Mouse (Mus musculus): ENCODE results near the gene Stoml3.
A peak's percentile ranks its signal among the peaks of the same experiment; 100 is the strongest.

The Stoml3 gene

DNA sequence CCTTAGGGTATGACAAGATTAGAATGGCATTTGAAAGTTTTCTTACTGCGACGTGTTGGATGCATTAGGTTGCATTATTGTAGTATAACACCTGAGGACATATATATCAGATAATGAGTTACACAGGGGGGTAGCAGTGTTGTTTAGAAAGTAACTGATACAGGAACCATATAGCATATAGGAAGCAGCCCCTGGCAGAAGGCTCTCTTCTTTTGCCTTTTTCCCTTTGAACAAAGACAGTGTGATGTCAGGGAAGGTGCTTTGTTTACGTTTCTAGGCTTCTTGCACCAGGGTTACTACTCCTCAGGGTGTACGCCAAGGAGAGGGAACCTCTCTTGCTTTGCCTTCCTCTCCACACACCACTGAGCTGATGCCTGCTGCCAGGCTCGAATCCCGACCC, at the start of gene Stoml3:
Gene Stoml3, plus strand, starts transcription at position 301 of the 400 bp plus-strand sequence.
- no peak for ATAC-seq (ENCODE audit: insufficient number of reproducible peaks, low FRiP score, low TSS enrichment)

DNA sequence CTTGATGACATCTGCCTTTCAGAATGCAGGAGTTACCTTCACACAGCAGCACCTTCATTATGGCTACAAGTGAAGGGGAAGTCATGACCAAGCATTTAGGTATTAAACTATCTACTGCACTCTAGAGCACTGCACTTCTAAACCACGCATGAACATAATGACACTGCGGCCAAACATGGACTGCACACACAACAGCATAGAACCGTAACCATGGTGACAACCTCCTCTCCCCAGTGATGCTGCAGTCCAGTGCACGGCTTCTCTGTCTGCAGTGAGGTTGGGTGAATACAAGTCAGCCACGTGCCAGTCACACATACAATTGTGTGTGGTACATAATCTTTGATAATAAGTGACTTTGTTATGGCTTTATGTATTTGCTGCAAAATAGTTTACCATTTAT, 42.9 kb upstream of the Stoml3 start:
- ATAC-seq (ENCODE audit: insufficient number of reproducible peaks, low FRiP score, low TSS enrichment), result no peak

DNA sequence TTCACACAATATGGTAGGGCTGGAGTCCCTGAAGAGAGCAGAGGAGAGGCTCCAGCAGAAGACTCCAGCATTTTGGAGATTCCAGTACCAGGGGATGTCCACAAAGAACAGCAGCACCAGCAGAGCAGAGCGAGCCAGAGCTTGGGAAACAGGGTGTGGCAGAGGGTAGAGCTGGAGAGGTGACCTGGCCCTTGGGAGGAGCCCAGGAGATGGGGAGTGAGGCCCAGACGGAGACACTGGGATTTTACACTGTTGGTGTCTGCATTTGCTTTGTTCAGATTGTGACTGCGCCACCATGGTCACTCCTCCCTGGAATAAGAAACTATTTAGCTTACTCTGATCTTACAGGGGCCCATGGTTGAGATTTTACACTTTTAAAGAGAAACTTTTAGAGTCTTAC, 41.7 kb upstream of the Stoml3 start:
- no peak for ATAC-seq (ENCODE audit: insufficient number of reproducible peaks, low FRiP score, low TSS enrichment)

DNA sequence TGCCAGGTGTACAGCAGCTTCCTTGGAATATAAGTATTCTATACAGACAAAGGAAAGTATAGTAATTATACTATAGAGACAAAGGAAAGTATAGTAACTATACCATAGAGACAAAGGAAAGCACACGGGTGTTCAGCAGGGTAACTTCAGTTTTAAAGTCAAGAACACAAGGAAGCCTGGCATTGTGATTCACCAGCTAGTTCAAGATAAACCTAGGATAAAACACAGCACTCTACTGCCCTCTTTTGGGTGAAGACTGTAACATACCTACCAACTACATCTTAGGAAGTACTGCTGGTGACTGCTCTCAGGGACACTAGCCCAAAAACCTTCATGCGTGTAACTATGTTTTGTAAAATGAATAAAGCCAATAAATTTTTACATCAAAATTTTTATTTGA, 40.2 kb upstream of the Stoml3 start:
- ATAC-seq (ENCODE audit: insufficient number of reproducible peaks, low FRiP score, low TSS enrichment), result peak; percentile 65

DNA sequence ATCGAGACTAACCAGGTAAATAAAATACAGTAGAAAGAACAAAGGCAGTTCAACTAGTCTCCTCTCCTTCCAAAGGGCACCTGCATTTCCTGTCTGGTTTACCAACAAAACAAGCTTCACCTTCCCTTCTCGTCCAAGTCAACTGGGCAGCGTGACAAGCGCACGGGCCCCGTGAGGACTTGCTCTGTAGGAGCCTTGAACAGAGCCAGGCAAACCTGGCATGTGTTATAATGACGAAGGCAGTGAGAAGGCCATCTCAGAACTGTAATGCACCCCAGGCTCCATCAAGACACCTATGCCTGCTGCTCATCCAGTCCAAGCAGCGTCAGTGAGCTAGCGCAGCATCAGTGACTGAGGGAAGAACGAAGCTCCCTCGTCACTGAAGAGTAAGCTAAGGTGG, 37.8 kb upstream of the Stoml3 start:
- peak; percentile 51; the same call in 1 of the 2 replicates for ATAC-seq (ENCODE audit: insufficient number of reproducible peaks, low FRiP score, low TSS enrichment)

DNA sequence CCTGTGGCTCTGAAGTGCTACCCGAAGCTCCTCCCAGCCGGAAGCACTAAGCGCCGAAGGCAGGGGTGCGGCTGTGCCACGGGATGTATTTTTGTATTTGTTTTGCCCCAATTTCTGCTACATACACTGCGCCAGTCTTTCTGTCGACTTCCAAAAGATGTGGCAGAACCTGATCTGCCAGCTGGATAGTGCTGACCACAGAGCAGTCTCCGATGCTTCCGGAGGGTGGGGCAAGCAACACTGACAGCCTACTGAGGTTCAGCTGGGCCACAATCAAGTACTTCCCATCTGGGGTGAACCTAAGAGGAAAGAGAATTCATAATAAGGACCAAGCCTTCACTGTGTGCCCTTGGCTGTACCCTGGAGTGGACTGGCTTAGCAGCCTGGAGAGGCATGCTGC, 36.1 kb upstream of the Stoml3 start:
- ATAC-seq (ENCODE audit: insufficient number of reproducible peaks, low FRiP score, low TSS enrichment), result no peak

DNA sequence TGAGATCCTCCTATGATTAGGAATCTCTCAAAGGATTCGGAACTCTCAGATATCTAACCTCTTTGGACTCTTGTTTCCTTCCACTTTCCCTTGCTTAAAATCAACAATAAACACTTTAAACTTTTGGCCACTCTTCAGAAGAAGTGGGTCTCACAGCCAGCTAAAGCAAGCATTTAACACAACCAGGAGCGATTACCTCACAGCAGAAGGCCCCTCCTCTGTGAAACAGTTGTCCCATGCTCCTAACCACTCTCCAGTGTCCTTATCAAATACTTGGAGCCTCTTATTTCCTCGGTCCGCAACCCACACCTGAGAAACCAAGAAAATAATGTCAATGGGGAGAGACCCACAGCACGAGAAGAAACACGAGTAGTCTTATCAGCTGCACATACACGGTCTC, 35.1 kb upstream of the Stoml3 start:
- no peak for ATAC-seq (ENCODE audit: insufficient number of reproducible peaks, low FRiP score, low TSS enrichment)

DNA sequence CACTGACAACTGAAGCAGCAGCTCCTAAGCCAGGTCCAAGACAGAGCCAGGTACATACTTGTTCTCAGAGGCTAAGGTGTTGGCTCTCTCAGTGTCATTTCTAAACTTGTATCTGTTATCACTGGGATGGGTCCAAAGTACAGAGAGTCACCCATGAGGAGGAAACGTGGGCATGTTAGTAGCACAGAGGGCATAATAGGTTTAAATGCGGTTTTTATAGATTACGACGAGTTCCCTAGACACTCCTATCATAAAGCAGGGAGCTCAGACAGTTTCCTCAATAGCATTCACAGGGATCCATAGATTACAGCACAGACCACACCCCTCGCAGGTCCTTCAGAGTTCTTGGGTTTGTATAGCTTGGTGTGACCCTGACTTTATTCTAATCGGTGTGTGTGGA, 34.4 kb upstream of the Stoml3 start:
- no peak for ATAC-seq (ENCODE audit: insufficient number of reproducible peaks, low FRiP score, low TSS enrichment)

DNA sequence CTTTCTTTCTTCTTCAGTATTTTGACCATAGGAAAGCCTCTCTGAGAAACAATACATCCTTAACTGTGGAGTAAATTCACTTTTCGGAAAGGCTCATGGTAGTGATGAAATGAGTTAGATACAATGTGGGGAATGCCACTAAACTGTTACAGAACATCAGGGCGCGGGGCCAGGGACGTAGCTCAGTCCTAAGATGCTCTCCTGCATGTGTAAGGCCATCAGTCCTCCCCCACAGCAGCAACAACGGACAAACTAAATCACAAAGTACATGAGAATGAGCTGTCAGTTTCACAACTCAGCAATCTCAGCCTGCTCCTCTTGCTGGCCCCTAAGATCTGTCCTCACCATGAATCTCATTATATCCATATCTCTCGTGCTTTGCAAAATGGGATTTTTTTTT, 33.9 kb upstream of the Stoml3 start:
- ATAC-seq (ENCODE audit: insufficient number of reproducible peaks, low FRiP score, low TSS enrichment), result no peak

DNA sequence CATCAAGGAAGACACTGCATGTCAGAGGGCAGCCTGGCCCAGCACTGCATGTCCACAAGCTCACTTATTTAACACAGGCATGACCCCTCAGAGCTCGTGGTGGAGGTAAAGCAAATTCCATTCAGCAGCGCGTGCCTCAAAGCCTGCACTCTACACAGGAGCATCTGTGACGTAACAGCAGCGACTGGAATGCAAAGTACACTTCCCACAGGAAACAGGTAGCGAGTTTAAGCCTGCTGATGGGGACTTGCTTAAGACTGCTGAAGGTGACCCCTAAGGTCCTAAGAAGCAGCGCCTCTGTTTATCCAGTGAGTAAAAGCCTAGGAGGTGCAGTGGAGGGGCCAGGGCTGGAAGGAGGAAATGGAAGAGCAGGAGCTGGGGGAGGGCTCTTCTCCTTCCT, 33.5 kb upstream of the Stoml3 start:
- ATAC-seq (ENCODE audit: insufficient number of reproducible peaks, low FRiP score, low TSS enrichment), result no peak

DNA sequence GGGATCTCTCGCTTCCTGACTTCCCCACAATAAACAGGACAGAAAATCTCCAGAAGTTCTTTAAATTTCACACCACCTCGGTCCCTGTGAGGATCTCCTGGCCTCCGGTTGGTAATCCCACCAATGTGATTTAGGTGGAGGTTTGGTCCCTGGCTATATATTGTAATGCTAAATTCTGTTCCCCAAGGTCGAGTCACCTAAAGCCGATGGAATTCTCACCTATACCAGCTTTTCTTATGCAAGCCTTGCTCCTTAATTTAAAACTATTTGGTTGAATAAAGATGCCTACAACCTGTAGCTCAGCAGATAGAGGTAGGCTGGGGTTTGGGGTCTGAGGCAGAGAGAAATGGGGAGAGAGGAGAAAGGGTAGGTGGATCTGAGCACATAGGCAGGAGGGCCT, 30.7 kb upstream of the Stoml3 start:
- no peak for ATAC-seq (ENCODE audit: insufficient number of reproducible peaks, low FRiP score, low TSS enrichment)

DNA sequence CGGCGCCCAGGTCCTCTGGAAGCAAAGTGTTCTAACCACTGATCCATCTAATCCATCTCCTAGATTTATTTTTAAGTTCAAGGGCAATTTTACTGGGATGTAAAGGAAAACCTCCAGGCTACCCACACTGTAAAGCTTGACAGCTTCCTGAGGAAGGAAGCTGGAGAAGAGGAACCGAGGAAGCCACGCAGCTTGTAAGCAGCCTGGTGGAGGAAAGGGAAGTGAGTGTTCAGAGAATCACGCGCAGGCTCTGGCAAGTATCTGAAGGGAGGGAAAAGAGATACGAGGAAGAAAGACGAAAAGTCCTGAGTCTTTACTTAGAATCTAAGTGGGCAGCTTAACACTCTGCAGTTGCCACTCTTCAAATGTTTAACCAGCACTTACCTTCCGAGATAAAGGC, 28.3 kb upstream of the Stoml3 start:
- ATAC-seq (ENCODE audit: insufficient number of reproducible peaks, low FRiP score, low TSS enrichment), result no peak

DNA sequence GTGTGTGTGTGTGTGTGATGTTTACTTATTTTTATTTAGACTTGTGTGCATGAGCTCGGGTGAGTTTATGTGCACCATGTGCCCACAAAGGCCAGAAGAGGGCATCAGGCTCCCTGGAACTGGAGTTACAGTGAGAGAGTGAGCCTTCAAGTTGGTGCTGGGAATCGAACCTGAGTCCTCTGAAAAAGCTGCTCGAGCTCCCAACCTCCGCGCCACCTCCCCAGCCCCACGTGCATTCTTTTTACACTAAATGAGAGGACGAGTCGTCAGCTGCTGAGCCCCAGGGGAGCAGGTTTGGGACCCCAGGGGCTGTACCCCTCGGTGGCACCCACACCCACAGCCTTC, 25.8 kb upstream of the Stoml3 start:
- ATAC-seq (ENCODE audit: insufficient number of reproducible peaks, low FRiP score, low TSS enrichment), result no peak

DNA sequence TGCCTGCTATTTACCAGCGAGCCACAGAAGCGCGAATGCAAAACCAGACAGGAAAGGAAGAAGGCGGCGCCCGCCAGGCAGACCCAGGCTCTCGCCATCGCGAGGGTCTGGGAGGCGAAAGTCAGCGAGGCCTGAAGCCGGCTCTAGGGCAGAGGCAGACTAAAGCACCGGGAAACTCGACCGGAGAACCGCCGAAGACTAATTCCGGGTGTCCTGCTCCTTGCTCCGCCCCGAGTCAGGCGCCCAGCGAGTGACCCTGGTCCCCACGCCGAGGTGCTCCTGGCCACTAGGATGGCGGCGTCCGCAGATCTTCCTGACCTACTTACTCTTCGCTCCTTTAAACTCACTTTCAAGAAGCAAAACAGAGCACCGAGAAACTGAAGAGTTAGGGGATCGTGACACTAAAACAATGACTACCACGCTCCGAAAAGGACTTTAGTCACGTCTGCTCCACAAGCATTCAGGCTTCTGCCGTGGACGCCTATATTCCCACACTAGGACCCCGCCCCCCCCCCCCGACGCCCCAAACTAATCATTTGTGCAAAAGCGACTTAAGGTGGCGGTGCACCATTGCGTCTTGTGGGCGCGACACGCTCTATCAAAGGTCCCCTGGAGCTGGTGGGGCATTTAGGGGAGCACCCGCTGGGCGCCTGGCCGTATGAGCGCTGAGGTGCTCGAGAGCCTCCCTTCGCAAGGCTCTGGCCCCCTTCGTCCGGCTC, 25.2 kb upstream of the Stoml3 start, which contains the start of the genes Nhlrc3 and Proser1:
Gene Nhlrc3, minus strand, starts transcription at position 287 of the 719 bp plus-strand sequence.
Gene Proser1, plus strand, starts transcription at position 621 of the 719 bp plus-strand sequence.
- peak; percentile 94 for ATAC-seq (ENCODE audit: insufficient number of reproducible peaks, low FRiP score, low TSS enrichment)

DNA sequence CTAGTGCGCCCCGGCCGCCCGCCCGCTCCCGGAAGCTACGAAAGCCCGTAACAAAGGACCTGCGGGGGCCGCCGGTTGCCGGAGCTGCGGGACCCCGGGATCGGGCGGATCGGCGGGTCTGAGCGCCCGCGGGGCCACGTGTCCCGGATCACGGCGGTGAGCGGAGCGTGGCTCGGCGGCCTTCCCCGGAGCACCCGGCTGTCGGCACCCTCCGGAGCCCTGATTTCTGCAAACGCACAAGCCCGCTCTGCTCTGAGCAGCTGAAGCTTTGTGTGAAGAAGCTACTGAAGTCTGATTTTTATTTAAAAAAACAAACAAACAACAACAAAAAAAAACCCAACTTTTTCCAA, 24.7 kb upstream of the Stoml3 start:
- no peak for ATAC-seq (ENCODE audit: insufficient number of reproducible peaks, low FRiP score, low TSS enrichment)

DNA sequence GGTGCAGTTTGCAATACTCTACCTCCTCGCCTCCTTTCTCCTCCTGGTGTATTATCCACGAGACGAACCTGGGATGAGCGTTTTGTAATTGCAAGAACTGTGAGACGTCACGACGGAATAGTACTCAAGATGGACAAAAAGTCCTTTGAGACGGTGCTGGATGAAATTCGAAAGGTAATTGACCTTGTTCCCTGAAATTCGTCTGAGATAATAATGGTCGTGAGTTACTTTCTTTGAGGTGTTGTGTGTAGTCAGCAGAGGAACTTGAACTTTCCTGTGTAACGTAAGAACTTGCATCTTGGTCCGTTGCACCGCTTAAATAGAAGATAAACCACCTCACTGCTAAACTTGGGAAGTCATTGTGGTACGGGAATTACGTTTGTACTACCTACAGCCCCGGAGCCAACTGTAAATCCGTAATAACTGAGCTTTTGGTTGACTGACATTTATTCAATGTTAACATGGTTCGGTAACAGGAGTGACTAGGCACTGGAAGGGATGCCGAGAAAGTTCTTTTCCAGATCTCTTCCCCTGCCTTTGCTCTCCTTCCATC, 24.2 kb upstream of the Stoml3 start:
- no peak for ATAC-seq (ENCODE audit: insufficient number of reproducible peaks, low FRiP score, low TSS enrichment)

DNA sequence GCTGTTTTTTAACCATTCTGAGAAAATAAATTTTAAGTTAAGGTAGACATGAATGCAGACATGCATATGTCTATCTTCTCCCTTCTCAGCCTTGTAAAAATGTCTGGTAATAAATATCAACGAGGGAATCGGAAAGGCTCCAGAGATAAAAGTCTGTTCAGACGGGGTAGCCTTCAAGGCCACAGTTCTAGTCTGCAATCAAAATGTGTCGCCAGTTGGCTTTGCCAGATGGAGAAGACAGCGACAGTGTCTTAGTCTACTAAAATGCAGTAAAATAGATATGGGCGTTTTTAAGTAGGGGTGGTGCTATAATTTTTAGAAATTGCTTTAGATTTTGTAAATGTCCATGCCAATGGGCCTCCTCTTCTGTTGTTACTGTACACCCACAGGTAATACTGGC, 23.1 kb upstream of the Stoml3 start:
- ATAC-seq (ENCODE audit: insufficient number of reproducible peaks, low FRiP score, low TSS enrichment), result no peak

DNA sequence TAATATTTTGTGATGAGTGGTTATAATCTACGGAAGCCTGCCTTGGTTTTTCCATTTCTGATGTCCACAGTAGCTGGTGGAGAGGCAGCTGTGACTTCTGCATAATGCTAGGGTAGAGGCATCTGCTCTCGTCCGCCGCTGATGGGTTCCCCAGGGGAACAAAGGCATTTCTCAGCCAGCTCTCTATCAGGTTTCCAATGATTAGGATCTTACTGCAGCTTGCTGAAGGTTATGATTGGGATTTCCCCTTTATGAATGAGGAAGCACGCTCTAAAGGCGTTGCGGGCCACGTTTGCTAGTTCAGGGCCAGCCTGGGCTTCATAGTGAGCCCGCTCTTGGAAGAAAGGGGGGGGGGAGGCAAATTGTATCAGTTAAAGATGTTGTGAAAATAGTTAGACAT, 22.0 kb upstream of the Stoml3 start:
- no peak for ATAC-seq (ENCODE audit: insufficient number of reproducible peaks, low FRiP score, low TSS enrichment)

DNA sequence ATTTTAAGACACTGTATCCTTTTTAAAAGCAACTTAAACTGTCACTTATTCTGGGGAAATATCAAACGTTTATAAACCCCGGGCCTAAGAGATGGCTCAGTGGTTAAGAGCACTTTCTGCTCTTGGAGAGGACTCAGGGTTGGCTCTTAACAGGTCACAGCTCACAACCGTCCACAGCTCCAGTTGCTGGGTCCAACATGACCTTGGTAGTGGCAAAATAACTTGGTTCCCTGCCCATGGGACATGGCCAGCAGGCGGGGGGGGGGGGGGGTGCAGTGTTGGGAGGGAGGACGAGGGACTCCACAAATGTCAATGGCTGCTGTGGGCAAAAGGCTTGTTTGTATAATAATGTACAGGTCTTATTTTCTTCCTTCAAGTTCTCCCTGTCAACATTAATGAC, 21.1 kb upstream of the Stoml3 start:
- no peak for ATAC-seq (ENCODE audit: insufficient number of reproducible peaks, low FRiP score, low TSS enrichment)

DNA sequence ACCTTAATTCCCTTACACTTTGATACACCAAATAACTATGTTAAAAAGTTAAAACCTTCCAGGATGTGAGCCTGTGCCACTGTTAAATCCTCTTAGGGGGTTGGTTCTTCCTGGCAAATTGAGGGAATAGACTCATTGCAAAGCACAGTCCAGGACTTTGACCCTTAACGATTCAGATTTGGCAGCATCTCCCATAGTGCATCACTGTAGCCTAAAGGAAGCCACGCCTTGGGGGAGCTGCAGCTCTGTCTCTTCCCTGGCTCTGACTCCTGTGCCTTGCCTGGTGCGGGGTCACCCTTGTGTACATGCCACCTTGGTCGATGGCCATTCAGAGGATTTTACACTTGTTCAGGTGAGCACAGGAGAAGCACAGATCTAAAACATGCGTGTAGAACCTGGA, 18.8 kb upstream of the Stoml3 start:
- ATAC-seq (ENCODE audit: insufficient number of reproducible peaks, low FRiP score, low TSS enrichment), result no peak

DNA sequence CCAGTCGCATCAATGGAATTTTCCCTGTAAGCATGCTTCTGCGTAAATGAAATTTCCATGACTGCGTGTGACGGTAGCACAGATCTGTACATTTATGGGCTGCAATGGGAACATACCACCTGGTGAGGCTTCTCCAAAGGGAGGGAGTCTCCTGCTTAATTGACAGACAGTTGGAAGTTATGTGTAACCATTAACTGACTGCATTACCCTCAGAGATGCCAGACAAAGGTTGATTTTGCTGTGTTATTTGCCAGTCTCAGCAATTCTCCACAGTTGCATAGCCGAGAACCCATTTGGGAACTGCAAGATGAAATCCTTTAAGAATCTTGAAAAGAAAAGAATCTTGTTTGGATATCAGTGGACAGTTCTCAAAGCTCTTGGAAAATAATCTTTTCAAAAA, 16.4 kb upstream of the Stoml3 start:
- ATAC-seq (ENCODE audit: insufficient number of reproducible peaks, low FRiP score, low TSS enrichment), result no peak

DNA sequence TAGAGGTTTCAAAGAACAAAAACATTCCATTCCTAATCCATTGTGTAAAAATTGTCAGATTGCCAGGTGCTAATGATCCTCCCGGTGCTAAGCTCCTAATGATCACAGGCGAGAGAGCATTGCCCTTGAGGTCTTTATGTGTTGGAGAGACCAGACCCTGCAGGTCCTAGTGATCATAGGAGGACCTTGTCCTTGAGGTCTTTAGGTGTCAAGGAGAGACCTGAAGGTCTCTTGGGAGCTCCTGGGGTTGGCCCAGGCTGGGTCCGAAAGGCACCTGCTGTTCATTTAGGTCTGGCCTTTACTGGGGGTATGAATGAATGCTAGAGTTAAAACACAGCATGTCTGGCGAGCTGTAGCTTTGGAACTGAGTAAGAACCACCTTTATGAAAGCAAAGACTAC, 14.3 kb upstream of the Stoml3 start:
- no peak for ATAC-seq (ENCODE audit: insufficient number of reproducible peaks, low FRiP score, low TSS enrichment)

DNA sequence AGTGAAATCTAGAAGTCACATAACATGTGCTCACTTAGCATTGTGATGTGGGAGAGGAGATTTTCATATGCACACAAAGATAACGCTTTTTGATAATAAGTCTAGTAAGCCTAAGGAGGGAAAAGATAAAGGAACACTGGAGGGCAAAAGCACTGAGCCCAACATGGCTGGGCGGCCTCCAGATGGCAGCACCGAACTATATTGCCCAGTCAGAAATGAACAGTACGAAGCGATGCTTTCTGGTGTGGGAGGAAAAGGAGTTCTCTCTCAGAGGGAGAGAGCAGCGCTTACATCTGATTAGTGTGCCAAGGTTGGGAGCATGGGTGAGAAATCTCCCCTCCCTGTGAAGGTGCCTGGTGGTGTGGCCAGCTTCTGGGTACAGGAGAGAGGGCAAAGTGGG, 12.6 kb upstream of the Stoml3 start:
- ATAC-seq (ENCODE audit: insufficient number of reproducible peaks, low FRiP score, low TSS enrichment), result no peak

Data from cerebellum, adult (tissue).